25 mouse cellular contexts compared by ENCODE assay signal in the genomic region with DNA sequence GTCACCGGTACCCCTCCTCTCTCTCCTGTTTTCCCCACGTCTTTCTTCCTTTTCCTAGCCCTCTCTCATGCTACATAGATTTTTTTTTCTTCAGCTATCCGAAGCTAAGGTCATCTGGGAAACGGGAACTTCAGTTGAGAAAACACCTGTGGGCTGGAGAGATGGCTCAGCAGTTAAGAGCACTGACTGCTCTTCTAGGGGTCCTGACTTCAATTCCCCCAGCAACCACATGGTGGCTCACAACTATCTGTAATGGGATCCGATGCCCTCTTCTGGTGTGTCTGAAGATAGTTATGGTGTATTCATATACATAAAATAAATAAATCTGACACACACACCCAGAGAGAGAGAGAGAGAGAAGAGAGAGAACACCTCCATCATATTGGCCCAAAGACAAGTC. TPM values are rescaled to one million over a fixed set of nuclear protein-coding genes. Genes with fewer than 3 reads are reported as not detected.
DNase-seq lines count a peak whose midpoint lies in the region; ATAC-seq and TF ChIP-seq lines count a peak whose summit lies in the region.
"Had no signal": no experiment of that assay in that cellular context is flagged by ENCODE, and none has a peak within 500 bp of the region (broad histone marks: within the 10 kb centered on the region; RNA-seq: fewer than 3 reads in every experiment).

No protein-coding gene starts in this region.

- no peak overlapping the region for H3K4me3 ChIP-seq in kidney, postnatal 0 days (replicated peaks; ENCODE audit: low read depth, low read length)
- no peak overlapping the region for H3K4me3 ChIP-seq in midbrain, postnatal 0 days (ENCODE audit: low read depth, low read length)
- no peak overlapping the region for H3K4me3 ChIP-seq in midbrain, embryonic 15.5 days
- no peak overlapping the region for H3K4me3 ChIP-seq in liver, embryonic 11.5 days (ENCODE audit: low read depth, low read length)
- H3K4me3 ChIP-seq: embryonic facial prominence, embryonic 15.5 days; forebrain, embryonic 12.5 days; hindbrain, embryonic 13.5 days; limb, embryonic 15.5 days; lung, embryonic 15.5 days; neural tube, embryonic 12.5 days; stomach, embryonic 15.5 days had no signal

- no peak for DNase-seq in kidney, postnatal 0 days (ENCODE audit: low spot score)
- no peak for DNase-seq in kidney, adult 18-20 months
- no peak for DNase-seq in midbrain, postnatal 0 days (ENCODE audit: low spot score)
- no peak for DNase-seq in Patski (ENCODE audit: low read depth, low spot score)
- peak; percentile 36 for DNase-seq in thymus, postnatal 25 days
- no peak for DNase-seq in liver, embryonic 11.5 days (ENCODE audit: low spot score)
- DNase-seq: adrenal gland, adult 8-10 months; cerebellum, adult 11 months; embryo, embryonic 11 days; heart, postnatal 10 days; kidney, postnatal 14 days had no signal

- H3K27me3 ChIP-seq in kidney, postnatal 0 days (ENCODE audit: insufficient read depth, low read length) = no peaks in the 10 kb centered on the region
- H3K27me3 ChIP-seq in midbrain, postnatal 0 days (ENCODE audit: insufficient read depth, low read length) = no peaks in the 10 kb centered on the region
- H3K27me3 ChIP-seq in midbrain, embryonic 15.5 days (replicated peaks) = no peaks in the 10 kb centered on the region
- no peaks in the 10 kb centered on the region for H3K27me3 ChIP-seq in Patski
- H3K27me3 ChIP-seq in liver, embryonic 11.5 days (replicated peaks; ENCODE audit: control insufficient read depth, insufficient read depth, low read length) = no peaks in the 10 kb centered on the region
- H3K27me3 ChIP-seq: embryonic facial prominence, embryonic 15.5 days; forebrain, embryonic 12.5 days; hindbrain, embryonic 13.5 days; limb, embryonic 15.5 days; lung, embryonic 15.5 days; neural tube, embryonic 12.5 days; stomach, embryonic 15.5 days had no signal

- no peak overlapping the region for H3K9ac ChIP-seq in kidney, postnatal 0 days (ENCODE audit: low read depth, low read length)
- no peak overlapping the region for H3K9ac ChIP-seq in midbrain, postnatal 0 days (replicated peaks; ENCODE audit: low read length, poor library complexity, severe bottlenecking)
- H3K9ac ChIP-seq in midbrain, embryonic 15.5 days = no peak overlapping the region
- no peak overlapping the region for H3K9ac ChIP-seq in liver, embryonic 11.5 days (ENCODE audit: low read depth, low read length)
- H3K9ac ChIP-seq: embryonic facial prominence, embryonic 15.5 days; forebrain, embryonic 12.5 days; hindbrain, embryonic 13.5 days; limb, embryonic 15.5 days; lung, embryonic 15.5 days; neural tube, embryonic 12.5 days; stomach, embryonic 15.5 days had no signal

- ATAC-seq in kidney, postnatal 0 days (replicated peaks; ENCODE audit: low FRiP score, low read depth) = no peak
- ATAC-seq in midbrain, postnatal 0 days (ENCODE audit: low FRiP score) = no peak
- no peak for ATAC-seq in midbrain, embryonic 15.5 days (replicated peaks)
- no peak for ATAC-seq in Patski
- no peak for ATAC-seq in liver, embryonic 11.5 days (replicated peaks; ENCODE audit: low FRiP score)

- 68% methylated on average over 5 of the region's 5 CpGs for WGBS in kidney, postnatal 0 days
- 82% methylated on average over 5 of the region's 5 CpGs for WGBS in midbrain, postnatal 0 days
- WGBS in midbrain, embryonic 15.5 days = 82% methylated on average over 5 of the region's 5 CpGs
- 68% methylated on average over 5 of the region's 5 CpGs for WGBS in liver, embryonic 11.5 days

- no peaks in the 10 kb centered on the region for H3K4me1 ChIP-seq in kidney, postnatal 0 days (replicated peaks; ENCODE audit: insufficient read depth, low read length)
- H3K4me1 ChIP-seq in midbrain, postnatal 0 days (ENCODE audit: insufficient read depth, low read length) = no peaks in the 10 kb centered on the region
- no peaks in the 10 kb centered on the region for H3K4me1 ChIP-seq in midbrain, embryonic 15.5 days
- H3K4me1 ChIP-seq in liver, embryonic 11.5 days (replicated peaks; ENCODE audit: control insufficient read depth, insufficient read depth, low read length) = no peaks in the 10 kb centered on the region
- H3K4me1 ChIP-seq: embryonic facial prominence, embryonic 15.5 days; forebrain, embryonic 12.5 days; hindbrain, embryonic 13.5 days; limb, embryonic 15.5 days; lung, embryonic 15.5 days; neural tube, embryonic 12.5 days; stomach, embryonic 15.5 days had no signal

- TF ChIP-seq CTCF in kidney, postnatal 0 days (IDR thresholded peaks at IDR 0.05; ENCODE audit: low read depth) = peak; percentile 39; the same call in 1 of the 2 replicates
- TF ChIP-seq CTCF in midbrain, postnatal 0 days (IDR thresholded peaks at IDR 0.05) = peak; percentile 29; the same call in 1 of the 2 replicates
- TF ChIP-seq CTCF in Patski (IDR thresholded peaks at IDR 0.05) = peak; percentile 39

- H3K27ac ChIP-seq in kidney, postnatal 0 days = no peak overlapping the region
- H3K27ac ChIP-seq in midbrain, postnatal 0 days (ENCODE audit: low read depth, low read length) = no peak overlapping the region
- H3K27ac ChIP-seq in midbrain, embryonic 15.5 days = no peak overlapping the region
- H3K27ac ChIP-seq in liver, embryonic 11.5 days (ENCODE audit: low read depth, low read length) = no peak overlapping the region
- H3K27ac ChIP-seq: embryonic facial prominence, embryonic 15.5 days; forebrain, embryonic 12.5 days; hindbrain, embryonic 13.5 days; limb, embryonic 15.5 days; lung, embryonic 15.5 days; neural tube, embryonic 12.5 days; stomach, embryonic 15.5 days had no signal

- H3K9me3 ChIP-seq in kidney, postnatal 0 days (replicated peaks; ENCODE audit: low read length) = no peaks in the 10 kb centered on the region
- peaks cover 8% of the 10 kb centered on the region; the same call in 1 of the 2 replicates for H3K9me3 ChIP-seq in midbrain, postnatal 0 days (ENCODE audit: low read length)
- no peaks in the 10 kb centered on the region; the same call in 1 of the 2 replicates for H3K9me3 ChIP-seq in midbrain, embryonic 15.5 days
- H3K9me3 ChIP-seq in liver, embryonic 11.5 days (ENCODE audit: control insufficient read depth, low read length) = no peaks in the 10 kb centered on the region
- H3K9me3 ChIP-seq: limb, embryonic 15.5 days; lung, embryonic 15.5 days; stomach, embryonic 15.5 days had no signal

- CTCF ChIA-PET in Patski (lab: Charles Lee) = no interaction called here

- H3K36me3 ChIP-seq in kidney, postnatal 0 days (ENCODE audit: insufficient read depth, low read length) = no peaks in the 10 kb centered on the region
- H3K36me3 ChIP-seq in midbrain, postnatal 0 days (ENCODE audit: insufficient read depth, low read length) = no peaks in the 10 kb centered on the region
- no peaks in the 10 kb centered on the region for H3K36me3 ChIP-seq in midbrain, embryonic 15.5 days (replicated peaks)
- no peaks in the 10 kb centered on the region for H3K36me3 ChIP-seq in liver, embryonic 11.5 days (ENCODE audit: control insufficient read depth, insufficient read depth, low read length)
- H3K36me3 ChIP-seq: embryonic facial prominence, embryonic 15.5 days; forebrain, embryonic 12.5 days; limb, embryonic 15.5 days; lung, embryonic 15.5 days; neural tube, embryonic 12.5 days; stomach, embryonic 15.5 days had no signal

- POLR2A ChIA-PET in Patski (lab: Charles Lee) = no interaction called here

- in situ Hi-C loops in Patski (cut with MboI; ENCODE audit: low pct_unique_long_range_greater_than_20kb) = no loop called here

- no peak overlapping the region for H3K4me2 ChIP-seq in kidney, postnatal 0 days (ENCODE audit: low read length)
- no peak overlapping the region for H3K4me2 ChIP-seq in midbrain, postnatal 0 days (ENCODE audit: low read depth, low read length, poor library complexity, severe bottlenecking)
- no peak overlapping the region for H3K4me2 ChIP-seq in midbrain, embryonic 15.5 days
- no peak overlapping the region for H3K4me2 ChIP-seq in liver, embryonic 11.5 days
- H3K4me2 ChIP-seq: embryonic facial prominence, embryonic 15.5 days; forebrain, embryonic 12.5 days; hindbrain, embryonic 13.5 days; limb, embryonic 15.5 days; lung, embryonic 15.5 days; neural tube, embryonic 12.5 days; stomach, embryonic 15.5 days had no signal

RNA-seq across cellular contexts. Expression of a gene that starts 12.7 kb away (rescaled TPM):
- 0.88 and 1.2 TPM in 2 replicates for polyA plus RNA-seq in kidney, postnatal 0 days (2015; fragmentation: Nextera tagmentation; extraction: Ambion mirVana)
- total RNA-seq in midbrain, postnatal 0 days (2014; rRNA removed) = not detected in 2 replicates
- not detected in 2 replicates for polyA plus RNA-seq in midbrain, postnatal 0 days (2015; fragmentation: Nextera tagmentation; extraction: Ambion mirVana)
- polyA plus RNA-seq in midbrain, embryonic 15.5 days (2015; fragmentation: Nextera tagmentation; extraction: Ambion mirVana) = not detected in 2 replicates
- polyA plus RNA-seq in Patski (2021) = not detected
- polyA plus RNA-seq in liver, embryonic 11.5 days (2014; fragmentation: Nextera tagmentation; extraction: Ambion mirVana) = 31.8 and 34.4 TPM in 2 replicates
- total RNA-seq: adrenal gland, adult 8-10 months; granulocyte monocyte progenitor cell, adult 5-6 weeks; heart, postnatal 10 days; layer of hippocampus, postnatal 10 days; left cerebral cortex, postnatal 25 days; megakaryocyte progenitor cell, adult 5-6 weeks had no signal
- polyA plus RNA-seq: embryonic facial prominence, embryonic 15.5 days; forebrain, embryonic 12.5 days; hindbrain, embryonic 13.5 days; limb, embryonic 15.5 days; lung, embryonic 15.5 days; neural tube, embryonic 12.5 days; spleen, adult 2 months had no signal

RNA-seq across cellular contexts. Expression of a gene that starts 13.3 kb away (rescaled TPM):
- polyA plus RNA-seq in kidney, postnatal 0 days (2015; fragmentation: Nextera tagmentation; extraction: Ambion mirVana) = 2.7 and 2.8 TPM in 2 replicates
- total RNA-seq in midbrain, postnatal 0 days (2014; rRNA removed) = 5.5 and 7.2 TPM in 2 replicates
- 3.4 and 4.3 TPM in 2 replicates for polyA plus RNA-seq in midbrain, postnatal 0 days (2015; fragmentation: Nextera tagmentation; extraction: Ambion mirVana)
- 2.4 and 2.7 TPM in 2 replicates for polyA plus RNA-seq in midbrain, embryonic 15.5 days (2015; fragmentation: Nextera tagmentation; extraction: Ambion mirVana)
- polyA plus RNA-seq in Patski (2021) = 3.8 TPM
- polyA plus RNA-seq in liver, embryonic 11.5 days (2014; fragmentation: Nextera tagmentation; extraction: Ambion mirVana) = 1.2 and 1.3 TPM in 2 replicates

RNA-seq across cellular contexts. Expression of a gene that starts 53.5 kb away (rescaled TPM):
- polyA plus RNA-seq in kidney, postnatal 0 days (2015; fragmentation: Nextera tagmentation; extraction: Ambion mirVana) = not detected in 2 replicates
- not detected in 2 replicates for total RNA-seq in midbrain, postnatal 0 days (2014; rRNA removed)
- not detected in 2 replicates for polyA plus RNA-seq in midbrain, postnatal 0 days (2015; fragmentation: Nextera tagmentation; extraction: Ambion mirVana)
- polyA plus RNA-seq in midbrain, embryonic 15.5 days (2015; fragmentation: Nextera tagmentation; extraction: Ambion mirVana) = not detected in 2 replicates
- not detected for polyA plus RNA-seq in Patski (2021)
- polyA plus RNA-seq in liver, embryonic 11.5 days (2014; fragmentation: Nextera tagmentation; extraction: Ambion mirVana) = not detected in 2 replicates
- total RNA-seq: adrenal gland, adult 8-10 months; granulocyte monocyte progenitor cell, adult 5-6 weeks; heart, postnatal 10 days; layer of hippocampus, postnatal 10 days; left cerebral cortex, postnatal 25 days; megakaryocyte progenitor cell, adult 5-6 weeks had no signal
- polyA plus RNA-seq: embryonic facial prominence, embryonic 15.5 days; forebrain, embryonic 12.5 days; hindbrain, embryonic 13.5 days; intestine, embryonic 14.5 days; limb, embryonic 15.5 days; lung, embryonic 15.5 days; neural tube, embryonic 12.5 days; spleen, adult 2 months; stomach, embryonic 15.5 days had no signal

Comparison
In these comparisons a context has a peak if more than half of its experiments do, and no peak if none do; other contexts are left out.
1. RNA of a gene that starts 12.7 kb away (polyA plus RNA-seq): 31.8 to 34.4 TPM in liver, embryonic 11.5 days; 0.88 to 1.2 TPM in kidney, postnatal 0 days, not detected in midbrain, postnatal 0 days, not detected in midbrain, embryonic 15.5 days and not detected in Patski (single experiment); every median in the first group is over 10 times any median in the second.
2. Peak in every context shown above with its lines, with median percentiles within 50 percentile points of each other: CTCF ChIP-seq.